Mouse (Mus musculus) thymus, postnatal 0 days (tissue): ENCODE data around the gene Bloc1s3. TPM values are rescaled to one million over a fixed set of nuclear protein-coding genes. Genes with fewer than 3 reads are reported as not detected.
A peak's percentile ranks its signal among the peaks of the same experiment; 100 is the strongest.
"Not testable (repeated sequence)": the region's sequence is repeated elsewhere in the genome, so short reads cannot be mapped to it uniquely, and the experiment has no call there.

Experiments
- DNase-seq: peaks from one replicate; pipeline ENCODE4 v3.0.0-alpha.2; 2015; ENCODE audit warnings: low spot score
- polyA plus RNA-seq: library from polyadenylated mRNA; unstranded; fragments of >200 nt; fragmentation: Nextera tagmentation; extraction: Ambion mirVana; gene quantifications from 2 replicates; pipeline ENCODE4 v1.2.1, GENCODE M21; 2015

The Bloc1s3 gene
- polyA plus RNA-seq, 1 experiment from 2014 or later, result 4.0 TPM

GRCm38 (mm10) chr7:19517652-19518365 lies 9.6 kb upstream of the Bloc1s3 start, which contains the start of gene Nkpd1:
Gene Nkpd1 (plus strand): TSS chr7:19517838.
- DNase-seq, result no peak

- no peak for DNase-seq
Measured at GRCm38 (mm10) chr7:19512353-19512752, 4.2 kb upstream of the Bloc1s3 start.

GRCm38 (mm10) chr7:19511934-19512333 lies 3.8 kb upstream of the Bloc1s3 start:
- DNase-seq, result not testable (repeated sequence)

DNA sequence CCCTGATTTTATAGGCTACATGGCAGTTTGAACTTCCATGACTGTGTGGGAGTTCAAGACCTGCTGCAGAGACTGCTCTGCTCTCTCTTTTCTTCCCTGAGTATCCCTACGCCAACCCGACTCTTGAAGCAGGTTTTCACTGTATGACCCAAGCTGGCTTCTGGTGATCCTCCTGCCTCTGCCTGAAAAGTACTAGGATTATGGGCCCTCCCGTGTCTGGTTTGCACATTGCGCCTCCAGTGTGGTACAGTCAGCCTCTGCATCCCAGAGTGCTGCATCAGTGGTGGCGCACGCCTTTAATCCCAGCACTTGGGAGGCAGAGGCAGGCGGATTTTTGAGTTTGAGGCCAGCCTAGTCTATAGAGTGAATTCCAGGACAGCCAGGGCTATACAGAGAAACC lies 1.6 kb upstream of the Bloc1s3 start:
- DNase-seq, result no peak

DNA sequence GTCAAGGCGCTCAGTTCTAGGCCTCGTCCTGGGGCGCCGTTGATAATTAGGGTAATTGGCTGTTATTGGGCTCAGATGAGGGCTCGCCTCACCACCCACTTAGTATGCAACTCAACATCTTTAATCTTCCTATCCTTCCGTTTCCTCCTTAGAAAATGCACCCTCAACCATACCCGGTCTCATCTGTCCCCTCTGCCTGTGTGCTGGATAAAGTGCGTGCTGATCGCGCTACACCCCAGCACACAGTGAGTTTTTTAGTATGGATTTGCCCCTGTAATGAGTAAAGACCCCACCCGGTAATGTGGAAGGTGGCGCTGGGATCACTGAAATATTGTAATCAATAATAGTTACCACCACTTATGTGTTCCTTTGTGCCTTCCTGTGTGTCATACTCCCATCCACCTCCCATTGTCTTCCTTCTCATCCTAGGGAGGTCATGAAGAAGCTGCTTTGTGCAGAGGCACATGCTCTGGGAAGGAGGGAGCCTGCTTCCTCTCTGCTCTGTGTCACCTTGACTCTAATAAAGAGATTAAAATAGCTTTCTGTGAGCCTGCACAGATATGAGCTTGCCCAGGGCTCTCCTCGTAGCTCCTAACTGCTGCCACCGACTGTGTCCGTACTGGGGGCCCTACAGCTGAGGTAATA lies 879 bp upstream of the Bloc1s3 start:
- peak; percentile 15 for DNase-seq

- peak; percentile 33 for DNase-seq
Measured at GRCm38 (mm10) chr7:19507612-19507981, 570 bp downstream of the Bloc1s3 start.

GRCm38 (mm10) chr7:19506969-19507611 lies 1.1 kb downstream of the Bloc1s3 start:
- DNase-seq, result peak; percentile 73

GRCm38 (mm10) chr7:19506326-19506725 lies 1.8 kb downstream of the Bloc1s3 start:
- no peak for DNase-seq

DNA sequence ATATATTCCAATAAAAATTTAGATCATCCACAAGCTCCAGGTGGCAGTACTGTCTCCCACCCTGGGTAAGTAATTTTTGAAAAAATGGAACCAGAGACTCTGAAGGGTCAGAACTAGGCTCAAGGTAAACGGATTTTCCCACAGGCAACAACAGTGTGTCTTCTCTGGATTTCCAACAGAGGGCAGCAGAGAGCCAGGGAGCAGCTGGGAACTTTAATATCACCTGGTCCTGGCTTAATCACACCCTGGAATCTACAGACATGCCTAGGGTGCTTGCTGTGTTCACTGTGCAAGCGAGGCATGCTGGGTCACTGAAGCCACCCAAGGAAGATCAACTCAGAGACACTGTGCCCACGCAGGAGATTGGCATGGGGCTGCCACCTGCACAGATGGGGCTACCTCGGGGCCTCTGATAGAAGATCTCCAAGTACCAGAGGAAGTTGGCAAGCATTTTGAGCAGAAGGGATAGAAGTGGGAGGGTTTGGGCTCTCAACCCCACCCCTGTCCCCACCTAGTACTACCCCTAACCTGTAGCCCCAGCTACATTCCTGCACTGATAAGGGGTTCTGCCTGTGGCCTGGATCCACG lies 4.6 kb downstream of the Bloc1s3 start:
- DNase-seq, result peak; percentile 53

GRCm38 (mm10) chr7:19501658-19502057 lies 6.5 kb downstream of the Bloc1s3 start:
- no peak for DNase-seq

GRCm38 (mm10) chr7:19500420-19501363 lies 7.5 kb downstream of the Bloc1s3 start:
- no peak for DNase-seq

DNA sequence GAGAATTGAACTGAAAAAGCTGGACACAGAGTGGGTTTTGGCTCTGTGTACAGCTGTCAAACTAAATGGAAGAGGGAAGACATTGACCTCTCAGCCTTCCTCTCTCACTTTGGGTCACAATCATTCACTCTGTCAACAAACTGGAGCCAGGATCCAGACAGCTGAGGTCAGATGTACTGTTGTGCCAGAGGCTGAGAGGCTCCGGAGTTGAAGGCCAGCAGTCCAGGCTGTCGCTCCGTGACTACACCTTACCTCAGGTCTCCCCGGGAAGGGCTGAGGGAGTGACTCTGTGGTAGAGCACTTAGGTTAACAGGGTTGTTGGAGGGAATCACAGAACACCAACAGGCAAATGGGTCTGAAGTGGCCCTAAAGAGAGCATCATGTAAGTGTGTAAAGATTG lies 9.8 kb downstream of the Bloc1s3 start:
- no peak for DNase-seq

DNA sequence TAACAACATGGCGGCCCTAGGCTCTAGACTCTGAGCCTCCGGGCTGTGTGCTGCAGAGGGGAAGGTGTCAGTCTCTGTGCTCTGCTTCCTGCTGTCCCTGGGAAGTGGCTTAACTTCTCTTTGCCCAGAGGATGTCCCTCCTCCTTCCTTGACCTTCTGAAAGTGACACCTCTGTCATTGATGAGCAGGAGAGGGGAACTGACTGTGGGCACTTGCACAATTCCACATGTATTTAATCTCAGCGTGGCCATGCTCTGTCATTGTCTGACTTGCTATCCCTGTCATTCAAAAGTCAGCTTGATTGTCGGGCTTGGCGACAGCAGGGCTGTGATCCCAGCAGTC lies 12.0 kb downstream of the Bloc1s3 start:
- DNase-seq, result no peak

DNA sequence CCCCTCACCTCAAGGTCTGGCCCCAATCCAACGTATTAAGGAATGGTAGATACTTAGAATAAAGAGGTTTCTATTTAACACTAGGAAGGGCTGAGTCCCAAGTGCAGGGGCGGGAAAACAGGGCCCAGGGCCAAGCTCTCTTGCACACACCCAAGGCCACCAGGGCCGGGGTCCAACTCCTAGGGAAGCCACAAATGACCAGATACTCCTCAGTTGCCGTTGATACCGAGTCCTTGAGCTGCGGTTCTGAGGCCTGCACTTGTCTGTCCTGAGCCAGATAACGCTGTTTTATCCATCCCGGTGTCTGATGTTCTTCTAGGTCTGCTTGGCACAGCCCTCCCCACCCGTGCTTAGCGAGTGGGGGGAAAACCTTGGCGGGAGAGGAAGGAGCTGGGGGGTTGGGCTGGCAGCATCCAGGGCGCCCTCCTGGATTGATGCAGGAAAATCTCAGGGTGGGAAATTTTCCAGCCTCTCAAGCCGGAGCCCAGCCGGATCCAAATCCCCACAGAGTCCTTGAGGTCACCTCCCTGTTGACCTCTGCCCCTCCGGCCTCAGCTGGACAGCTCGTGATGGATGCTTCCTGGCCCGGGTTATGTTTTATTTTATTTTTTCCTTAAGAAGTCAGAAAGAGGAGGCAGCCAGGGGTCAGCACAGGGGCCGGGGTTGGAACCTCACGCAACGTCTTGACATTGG lies 12.5 kb downstream of the Bloc1s3 start:
- DNase-seq, result no peak

- DNase-seq, result no peak
Measured at GRCm38 (mm10) chr7:19494751-19495474, 13.3 kb downstream of the Bloc1s3 start.

DNA sequence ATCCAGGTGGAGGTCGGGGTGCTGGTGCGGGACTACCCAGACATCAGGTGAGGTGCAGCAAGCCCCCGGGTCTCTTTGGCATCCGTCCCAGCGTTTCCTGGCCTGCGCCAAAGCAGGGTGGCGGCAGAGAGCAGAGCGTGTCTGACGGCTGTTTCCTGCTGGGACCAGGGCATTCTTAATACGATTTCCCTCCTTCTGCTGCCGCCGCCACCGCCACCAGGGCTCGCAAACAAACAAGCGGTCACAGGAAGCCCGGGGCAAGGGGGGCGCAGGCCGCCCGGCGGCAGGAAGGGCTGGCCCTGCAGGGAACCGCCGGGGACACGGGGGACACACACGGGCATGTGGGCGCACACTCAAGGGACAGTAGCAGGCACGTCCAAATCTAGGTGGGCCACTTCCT lies 16.4 kb downstream of the Bloc1s3 start:
- no peak for DNase-seq

- no peak for DNase-seq
Measured at GRCm38 (mm10) chr7:19489525-19489924, 18.6 kb downstream of the Bloc1s3 start.

GRCm38 (mm10) chr7:19486549-19486948 lies 21.6 kb downstream of the Bloc1s3 start:
- DNase-seq, result no peak

DNA sequence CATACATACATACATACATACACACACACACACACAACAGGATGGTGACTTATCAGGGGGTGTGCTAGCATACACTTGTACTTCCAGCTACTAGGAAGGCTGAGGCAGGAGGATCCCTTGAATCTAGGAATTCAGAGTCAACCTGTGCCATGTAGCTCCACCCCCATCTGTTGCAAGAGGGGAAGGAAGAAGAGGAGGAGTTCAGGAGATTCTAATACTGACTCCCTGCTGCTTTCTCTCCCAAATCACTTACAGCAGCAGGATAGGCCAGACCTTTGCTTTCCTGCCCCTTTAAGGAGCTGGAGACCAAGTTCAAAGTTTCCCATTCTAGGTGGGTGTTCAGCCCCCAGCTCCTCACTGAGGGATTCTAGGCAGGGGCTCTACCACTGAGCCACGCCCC lies 22.7 kb downstream of the Bloc1s3 start:
- no peak for DNase-seq

DNA sequence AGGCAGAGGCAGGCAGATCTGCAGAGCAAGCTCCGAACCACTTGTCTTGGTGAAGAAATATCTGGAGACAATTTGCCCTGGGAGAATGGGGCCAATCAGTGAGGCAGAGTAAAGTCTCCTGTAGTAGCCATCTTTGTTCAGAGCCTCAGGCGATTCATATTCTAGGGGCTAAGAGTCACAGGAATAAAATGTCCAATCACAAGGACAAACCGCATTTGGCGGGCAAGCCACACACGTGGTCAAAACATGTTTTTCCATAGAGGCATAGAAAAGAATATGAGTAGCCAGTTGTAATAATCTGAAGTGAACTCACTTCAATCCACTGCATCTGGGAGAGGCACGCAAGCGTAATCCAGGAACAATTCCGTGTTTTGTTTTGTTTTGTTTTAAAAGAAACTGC lies 24.9 kb downstream of the Bloc1s3 start:
- DNase-seq, result no peak
